Mouse (Mus musculus): Measurements from ENCODE around the gene Qars. TPM values are rescaled to one million over a fixed set of nuclear protein-coding genes. Genes with fewer than 3 reads are reported as not detected.
A peak's percentile ranks its signal among the peaks of the same experiment; 100 is the strongest.

The Qars gene
- polyA plus RNA-seq, 1 experiment from 2014 or later = 66.1 TPM

DNA sequence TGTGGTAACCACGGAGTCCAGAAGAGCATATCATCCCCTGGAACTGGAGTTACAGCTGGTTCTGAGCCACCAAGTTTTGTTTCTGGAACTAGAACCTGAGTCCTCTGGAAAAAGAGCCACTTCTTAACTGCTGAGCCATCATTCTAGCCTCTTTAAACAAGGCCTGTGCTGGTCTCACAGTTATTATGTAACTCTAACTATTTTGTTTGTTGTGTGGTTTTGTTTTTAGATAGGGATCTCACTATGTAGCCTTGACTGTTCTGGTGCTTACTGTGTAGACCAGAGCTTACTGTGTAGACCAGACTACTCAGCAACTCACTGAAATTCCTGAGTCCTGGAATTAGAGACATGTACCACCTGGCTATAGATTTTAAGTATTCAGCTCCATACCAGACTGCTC is 39.4 kb downstream of the Qars start:
- no peak overlapping the region for H3K27ac ChIP-seq
- H3K4me3 ChIP-seq (replicated peaks) = no peak overlapping the region
- no peaks in the 10 kb centered on the region for H3K9me3 ChIP-seq (replicated peaks)
- H3K27me3 ChIP-seq = no peaks in the 10 kb centered on the region
- 80% methylated on average over 1 of the region's 1 CpGs for WGBS (ENCODE audit: insufficient replicate concordance)
- no peak overlapping the region for H3K9ac ChIP-seq
- no peak for DNase-seq
- no peak for ATAC-seq (ENCODE audit: low read depth)
- peaks cover 96% of the 10 kb centered on the region for H3K36me3 ChIP-seq
- no peak overlapping the region for H3K4me2 ChIP-seq
- peaks cover 9% of the 10 kb centered on the region for H3K4me1 ChIP-seq (replicated peaks)

DNA sequence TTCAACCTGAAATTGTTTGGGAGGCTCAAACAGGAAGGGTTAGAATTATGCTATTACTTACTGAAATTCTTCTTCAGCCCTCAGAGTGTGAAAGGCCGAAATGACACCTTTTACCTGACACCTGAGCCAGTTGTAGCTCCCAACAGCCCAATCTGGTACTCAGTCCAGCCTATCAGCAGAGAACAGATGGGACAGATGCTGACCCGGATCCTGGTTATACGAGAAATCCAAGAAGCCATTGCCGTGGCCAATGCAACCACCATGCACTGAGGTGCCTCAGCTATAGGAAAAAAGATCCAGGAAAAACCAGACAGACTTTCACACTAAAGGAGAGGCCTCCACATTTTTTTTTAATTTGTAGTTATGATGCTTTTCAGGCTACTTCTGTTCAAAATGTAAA is 51.7 kb downstream of the Qars start:
- H3K9me3 ChIP-seq (replicated peaks) = no peaks in the 10 kb centered on the region
- peaks cover 45% of the 10 kb centered on the region for H3K4me1 ChIP-seq (replicated peaks)
- no peaks in the 10 kb centered on the region for H3K27me3 ChIP-seq
- H3K36me3 ChIP-seq = peaks cover 83% of the 10 kb centered on the region
- H3K4me2 ChIP-seq = no peak overlapping the region
- WGBS (ENCODE audit: insufficient replicate concordance) = 68% methylated on average over 4 of the region's 4 CpGs
- no peak for DNase-seq
- no peak overlapping the region for H3K4me3 ChIP-seq (replicated peaks)
- H3K9ac ChIP-seq = no peak overlapping the region
- no peak for ATAC-seq (ENCODE audit: low read depth)
- no peak overlapping the region for H3K27ac ChIP-seq

DNA sequence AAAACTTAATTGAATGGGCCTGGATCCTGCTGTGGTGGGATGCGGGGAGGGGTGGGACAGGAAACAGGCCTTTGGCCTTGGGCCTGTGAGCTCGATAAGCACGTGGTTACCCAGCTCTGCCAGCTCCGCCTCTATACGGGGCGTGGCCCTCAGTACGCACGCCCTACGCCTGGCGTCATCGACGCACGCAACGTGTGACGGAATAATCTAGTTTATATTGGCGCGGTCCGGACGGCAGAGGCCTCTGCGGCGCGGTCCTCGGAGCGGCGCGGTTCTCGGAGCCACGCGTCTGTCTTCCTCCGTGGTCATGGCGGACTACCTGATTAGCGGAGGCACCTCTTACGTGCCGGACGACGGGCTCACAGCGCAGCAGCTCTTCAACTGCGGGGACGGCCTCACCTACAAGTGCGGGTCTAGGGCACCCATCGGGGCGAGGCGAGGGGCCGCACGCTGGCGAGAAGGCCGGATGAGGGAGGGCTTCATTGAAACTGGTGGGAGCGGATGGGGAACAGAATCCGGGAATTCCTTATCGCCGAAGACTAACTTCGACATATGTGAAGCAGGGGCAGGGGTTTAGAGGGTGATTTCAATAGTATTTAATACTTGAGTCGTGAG is 52.8 kb downstream of the Qars start, which contains the start of gene Impdh2:
Impdh2 (plus strand) TSS at position 60 of the 615 bp plus-strand sequence.
- peak within 1 kb of the TSS; percentile 86 for H3K9ac ChIP-seq
- H3K36me3 ChIP-seq = peaks cover 84% of the 10 kb centered on the region
- no peaks in the 10 kb centered on the region for H3K9me3 ChIP-seq (replicated peaks)
- peak; percentile 97 for ATAC-seq (ENCODE audit: low read depth)
- H3K4me2 ChIP-seq = peak within 1 kb of the TSS; percentile 78
- peak within 1 kb of the TSS; percentile 57 for H3K27ac ChIP-seq
- peak within 1 kb of the TSS; percentile 68 for H3K4me3 ChIP-seq (replicated peaks)
- under 1% methylated on average over 53 of the region's 53 CpGs for WGBS (ENCODE audit: insufficient replicate concordance)
- DNase-seq = peak; percentile 94
- H3K27me3 ChIP-seq = no peaks in the 10 kb centered on the region
- peaks cover 53% of the 10 kb centered on the region for H3K4me1 ChIP-seq (replicated peaks)

DNA sequence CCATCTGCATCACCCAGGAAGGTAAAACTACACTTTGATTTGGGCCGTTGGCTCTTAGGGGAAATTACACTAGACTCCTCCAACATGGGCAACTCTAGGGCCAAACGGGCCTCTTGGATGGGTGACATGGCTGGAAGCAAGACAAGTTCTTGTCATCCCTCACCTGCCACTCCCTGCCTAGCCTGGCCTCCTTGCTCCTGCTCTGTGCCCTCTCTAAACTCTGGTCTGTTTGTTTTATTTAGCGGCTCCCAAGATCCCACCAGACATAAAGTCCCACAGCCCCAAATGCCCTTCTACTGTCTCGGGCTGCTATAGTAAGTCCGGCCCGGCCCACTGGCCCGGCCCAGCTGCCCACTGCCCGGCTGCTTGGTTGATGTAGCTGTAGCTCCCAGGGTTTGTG is 56.2 kb downstream of the Qars start:
- 84% methylated on average over 8 of the region's 8 CpGs for WGBS (ENCODE audit: insufficient replicate concordance)
- Histone ChIP-seq H3K27me3 (no peaks in the 10 kb centered on the region), H3K9ac (peak overlapping the region; percentile 52; the same call in 1 of the 2 replicates), H3K36me3 (peaks cover 59% of the 10 kb centered on the region), H3K4me2 (peak overlapping the region; percentile 29; the same call in 1 of the 2 replicates), H3K4me3 (replicated peaks) (peak overlapping the region; percentile 2; the same call in 1 of the 2 replicates), H3K27ac (no peak overlapping the region; the same call in 1 of the 2 replicates), H3K4me1 (replicated peaks) (peaks cover 74% of the 10 kb centered on the region), H3K9me3 (replicated peaks) (no peaks in the 10 kb centered on the region)
- no peak for ATAC-seq (ENCODE audit: low read depth)
- no peak for DNase-seq

DNA sequence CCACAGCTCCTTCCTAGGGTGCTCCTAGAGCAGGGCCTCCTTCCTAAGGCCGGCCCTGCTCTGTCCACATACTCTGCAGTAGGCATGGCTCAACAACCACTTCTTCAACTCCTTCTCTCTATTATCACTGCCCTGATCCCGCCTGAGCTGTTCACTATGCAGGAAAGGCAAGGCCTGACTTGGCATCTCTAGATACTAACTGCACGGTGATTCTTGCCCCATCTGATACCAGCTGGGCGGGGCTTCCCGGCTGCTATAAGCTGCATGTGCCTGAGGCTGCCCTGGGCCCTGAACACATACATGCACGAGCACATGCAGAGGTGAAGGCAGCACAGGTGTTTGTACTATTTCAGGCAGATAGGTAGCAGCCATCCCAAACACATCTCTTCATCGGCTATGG is 56.6 kb downstream of the Qars start:
- Histone ChIP-seq H3K36me3 (peaks cover 54% of the 10 kb centered on the region), H3K4me2 (peak overlapping the region; percentile 29; the same call in 1 of the 2 replicates), H3K9me3 (replicated peaks) (no peaks in the 10 kb centered on the region), H3K4me1 (replicated peaks) (peaks cover 78% of the 10 kb centered on the region), H3K4me3 (replicated peaks) (peak overlapping the region; percentile 2; the same call in 1 of the 2 replicates), H3K9ac (peak overlapping the region; percentile 52), H3K27me3 (no peaks in the 10 kb centered on the region), H3K27ac (peak overlapping the region; percentile 32; the same call in 1 of the 2 replicates)
- DNase-seq (no peak), ATAC-seq (ENCODE audit: low read depth) (no peak)
- 54% methylated on average over 7 of the region's 7 CpGs for WGBS (ENCODE audit: insufficient replicate concordance)

Other genes starting within 250 kb of the Qars start
- 12.7 and 17.8 TPM in 2 replicates for gene Dag1, start 243.7 kb upstream of the Qars start, polyA plus RNA-seq (2015; fragmentation: Nextera tagmentation; extraction: Ambion mirVana)
- gene Nicn1, start 217.3 kb upstream of the Qars start, polyA plus RNA-seq (2015; fragmentation: Nextera tagmentation; extraction: Ambion mirVana) = 4.7 and 5.6 TPM in 2 replicates
- gene Amt, start 210.9 kb upstream of the Qars start, polyA plus RNA-seq (2015; fragmentation: Nextera tagmentation; extraction: Ambion mirVana) = 14.0 and 14.1 TPM in 2 replicates
- gene Rhoa, start 201.6 kb upstream of the Qars start, polyA plus RNA-seq (2015; fragmentation: Nextera tagmentation; extraction: Ambion mirVana) = 235 and 296 TPM in 2 replicates
- 12.7 TPM in 2 replicates for gene Tcta, start 201.5 kb upstream of the Qars start, polyA plus RNA-seq (2015; fragmentation: Nextera tagmentation; extraction: Ambion mirVana)
- 6,829 and 6,884 TPM in 2 replicates for gene Gpx1, start 168.8 kb upstream of the Qars start, polyA plus RNA-seq (2015; fragmentation: Nextera tagmentation; extraction: Ambion mirVana)
- 67.0 and 71.0 TPM in 2 replicates for gene Usp4, start 159.9 kb upstream of the Qars start, polyA plus RNA-seq (2015; fragmentation: Nextera tagmentation; extraction: Ambion mirVana)
- 0.47 and 0.68 TPM in 2 replicates for gene 1700102P08Rik, start 114.9 kb upstream of the Qars start, polyA plus RNA-seq (2015; fragmentation: Nextera tagmentation; extraction: Ambion mirVana)
- gene Ccdc36, start 79.2 kb upstream of the Qars start, polyA plus RNA-seq (2015; fragmentation: Nextera tagmentation; extraction: Ambion mirVana) = 0.30 and 0.35 TPM in 2 replicates
- gene BC048562, start 71.2 kb upstream of the Qars start, polyA plus RNA-seq (2015; fragmentation: Nextera tagmentation; extraction: Ambion mirVana) = not detected in 2 replicates
- 23.5 and 26.0 TPM in 2 replicates for gene Ccdc71, start 47.2 kb upstream of the Qars start, polyA plus RNA-seq (2015; fragmentation: Nextera tagmentation; extraction: Ambion mirVana)
- 12.3 and 12.8 TPM in 2 replicates for gene Klhdc8b, start 46.1 kb upstream of the Qars start, polyA plus RNA-seq (2015; fragmentation: Nextera tagmentation; extraction: Ambion mirVana)
- 5.3 and 6.4 TPM in 2 replicates for gene Lamb2, start 28.0 kb upstream of the Qars start, polyA plus RNA-seq (2015; fragmentation: Nextera tagmentation; extraction: Ambion mirVana)
- 26.0 and 27.0 TPM in 2 replicates for gene Usp19, start 17.1 kb upstream of the Qars start, polyA plus RNA-seq (2015; fragmentation: Nextera tagmentation; extraction: Ambion mirVana)
- gene Qrich1, start 9.1 kb downstream of the Qars start, polyA plus RNA-seq (2015; fragmentation: Nextera tagmentation; extraction: Ambion mirVana) = 46.2 and 61.1 TPM in 2 replicates
- 153 and 166 TPM in 2 replicates for gene Impdh2, start 52.6 kb downstream of the Qars start, polyA plus RNA-seq (2015; fragmentation: Nextera tagmentation; extraction: Ambion mirVana)
- gene Ndufaf3, start 59.7 kb downstream of the Qars start, polyA plus RNA-seq (2015; fragmentation: Nextera tagmentation; extraction: Ambion mirVana) = 27.5 and 35.5 TPM in 2 replicates
- 40.5 and 43.2 TPM in 2 replicates for gene Dalrd3, start 62.2 kb downstream of the Qars start, polyA plus RNA-seq (2015; fragmentation: Nextera tagmentation; extraction: Ambion mirVana)
- gene Wdr6, start 71.0 kb downstream of the Qars start, polyA plus RNA-seq (2015; fragmentation: Nextera tagmentation; extraction: Ambion mirVana) = 16.4 and 18.3 TPM in 2 replicates
- 0.61 and 0.70 TPM in 2 replicates for gene P4htm, start 90.0 kb downstream of the Qars start, polyA plus RNA-seq (2015; fragmentation: Nextera tagmentation; extraction: Ambion mirVana)
- gene Arih2, start 141.7 kb downstream of the Qars start, polyA plus RNA-seq (2015; fragmentation: Nextera tagmentation; extraction: Ambion mirVana) = 28.6 and 35.1 TPM in 2 replicates
- gene Slc25a20, start 154.4 kb downstream of the Qars start, polyA plus RNA-seq (2015; fragmentation: Nextera tagmentation; extraction: Ambion mirVana) = 25.6 and 26.5 TPM in 2 replicates
- gene Prkar2a, start 181.6 kb downstream of the Qars start, polyA plus RNA-seq (2015; fragmentation: Nextera tagmentation; extraction: Ambion mirVana) = 9.5 and 10.6 TPM in 2 replicates

Measured in liver, embryonic 13.5 days (tissue).